Mouse (Mus musculus): ENCODE data around the gene Katnal1. TPM values are rescaled to one million over a fixed set of nuclear protein-coding genes. Genes with fewer than 3 reads are reported as not detected.

Katnal1 gene
- polyA plus RNA-seq (2016; fragmentation: Nextera tagmentation; extraction: Ambion mirVana) = 24.7 and 29.1 TPM in 2 replicates

GRCm38 (mm10) chr5:148929116-148929449 is at the start of gene Katnal1:
Gene Katnal1, minus strand, starts transcription at chr5:148929320.
- Histone ChIP-seq H3K27ac (peak within 1 kb of the TSS; percentile 98), H3K9ac (replicated peaks) (peak within 1 kb of the TSS; percentile 88), H3K36me3 (peaks cover 10% of the 10 kb centered on the region), H3K9me3 (no peaks in the 10 kb centered on the region; the same call in 1 of the 2 replicates), H3K27me3 (no peaks in the 10 kb centered on the region), H3K4me3 (replicated peaks) (peak within 1 kb of the TSS; percentile 77), H3K4me2 (peak within 1 kb of the TSS; percentile 75), H3K4me1 (replicated peaks) (peaks cover 16% of the 10 kb centered on the region)
- ATAC-seq (ENCODE audit: insufficient number of reproducible peaks, insufficient read depth, low FRiP score, low TSS enrichment, low read depth) = no peak; the same call in 1 of the 2 replicates
- 3% methylated on average over 16 of the region's 16 CpGs for WGBS

GRCm38 (mm10) chr5:148978458-148979165 is 49.5 kb upstream of the Katnal1 start:
- H3K27ac ChIP-seq = peak overlapping the region; percentile 77
- H3K4me1 ChIP-seq (replicated peaks) = peaks cover 26% of the 10 kb centered on the region
- no peak overlapping the region for H3K4me3 ChIP-seq (replicated peaks)
- no peaks in the 10 kb centered on the region for H3K36me3 ChIP-seq
- H3K27me3 ChIP-seq = no peaks in the 10 kb centered on the region
- no peak overlapping the region for H3K4me2 ChIP-seq
- ATAC-seq (ENCODE audit: insufficient number of reproducible peaks, insufficient read depth, low FRiP score, low TSS enrichment, low read depth) = no peak
- no peak overlapping the region; the same call in 1 of the 2 replicates for H3K9ac ChIP-seq (replicated peaks)
- peaks cover 3% of the 10 kb centered on the region for H3K9me3 ChIP-seq
- WGBS = 59% methylated on average over 18 of the region's 18 CpGs

- Histone ChIP-seq H3K4me2 (no peak overlapping the region; the same call in 1 of the 2 replicates), H3K9ac (replicated peaks) (no peak overlapping the region)
These were observed 48.8 kb upstream of the Katnal1 start for GRCm38 (mm10) chr5:148977698-148978457.

GRCm38 (mm10) chr5:148976876-148977275 is 47.8 kb upstream of the Katnal1 start:
- no peak overlapping the region for H3K4me3 ChIP-seq (replicated peaks)
- peaks cover 39% of the 10 kb centered on the region for H3K4me1 ChIP-seq (replicated peaks)
- H3K27me3 ChIP-seq = no peaks in the 10 kb centered on the region
- WGBS = 60% methylated on average over 8 of the region's 8 CpGs
- H3K9me3 ChIP-seq = no peaks in the 10 kb centered on the region
- no peaks in the 10 kb centered on the region for H3K36me3 ChIP-seq
- no peak overlapping the region for H3K9ac ChIP-seq (replicated peaks)
- H3K27ac ChIP-seq = peak overlapping the region; percentile 77; the same call in 1 of the 2 replicates
- H3K4me2 ChIP-seq = no peak overlapping the region
- no peak for ATAC-seq (ENCODE audit: insufficient number of reproducible peaks, insufficient read depth, low FRiP score, low TSS enrichment, low read depth)

More at GRCm38 (mm10) chr5:148977698-148978457, 48.8 kb upstream of the Katnal1 start:
- Histone ChIP-seq H3K4me1 (replicated peaks) (peaks cover 33% of the 10 kb centered on the region), H3K4me3 (replicated peaks) (no peak overlapping the region), H3K9me3 (no peaks in the 10 kb centered on the region), H3K36me3 (no peaks in the 10 kb centered on the region), H3K27me3 (no peaks in the 10 kb centered on the region), H3K27ac (peak overlapping the region; percentile 77)
- ATAC-seq (ENCODE audit: insufficient number of reproducible peaks, insufficient read depth, low FRiP score, low TSS enrichment, low read depth) = peak; percentile 61
- WGBS = 11% methylated on average over 14 of the region's 14 CpGs

DNA sequence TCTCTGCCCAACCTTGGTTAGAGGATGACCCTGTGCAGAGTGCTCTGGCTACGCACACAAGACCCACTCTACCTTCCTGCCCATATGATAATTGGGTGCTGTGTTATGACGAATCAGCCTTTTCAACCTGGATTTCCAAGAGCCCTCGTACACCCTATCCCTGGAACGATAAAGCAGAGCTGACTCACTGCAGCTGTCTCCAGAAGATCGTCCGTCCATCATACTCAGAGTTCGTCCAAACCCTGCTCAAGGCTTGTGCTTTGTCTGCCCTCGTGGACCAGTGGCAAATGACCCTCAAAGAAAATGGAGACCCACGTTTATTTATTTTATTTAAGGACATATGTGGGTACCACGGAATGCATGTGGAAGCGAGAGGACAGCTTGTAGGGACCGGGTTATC is 45.9 kb upstream of the Katnal1 start:
- Histone ChIP-seq H3K4me3 (replicated peaks) (no peak overlapping the region), H3K27me3 (no peaks in the 10 kb centered on the region), H3K4me2 (no peak overlapping the region), H3K9ac (replicated peaks) (no peak overlapping the region), H3K27ac (no peak overlapping the region), H3K36me3 (no peaks in the 10 kb centered on the region), H3K4me1 (replicated peaks) (peaks cover 39% of the 10 kb centered on the region), H3K9me3 (no peaks in the 10 kb centered on the region)
- WGBS = 94% methylated on average over 12 of the region's 12 CpGs
- no peak for ATAC-seq (ENCODE audit: insufficient number of reproducible peaks, insufficient read depth, low FRiP score, low TSS enrichment, low read depth)

DNA sequence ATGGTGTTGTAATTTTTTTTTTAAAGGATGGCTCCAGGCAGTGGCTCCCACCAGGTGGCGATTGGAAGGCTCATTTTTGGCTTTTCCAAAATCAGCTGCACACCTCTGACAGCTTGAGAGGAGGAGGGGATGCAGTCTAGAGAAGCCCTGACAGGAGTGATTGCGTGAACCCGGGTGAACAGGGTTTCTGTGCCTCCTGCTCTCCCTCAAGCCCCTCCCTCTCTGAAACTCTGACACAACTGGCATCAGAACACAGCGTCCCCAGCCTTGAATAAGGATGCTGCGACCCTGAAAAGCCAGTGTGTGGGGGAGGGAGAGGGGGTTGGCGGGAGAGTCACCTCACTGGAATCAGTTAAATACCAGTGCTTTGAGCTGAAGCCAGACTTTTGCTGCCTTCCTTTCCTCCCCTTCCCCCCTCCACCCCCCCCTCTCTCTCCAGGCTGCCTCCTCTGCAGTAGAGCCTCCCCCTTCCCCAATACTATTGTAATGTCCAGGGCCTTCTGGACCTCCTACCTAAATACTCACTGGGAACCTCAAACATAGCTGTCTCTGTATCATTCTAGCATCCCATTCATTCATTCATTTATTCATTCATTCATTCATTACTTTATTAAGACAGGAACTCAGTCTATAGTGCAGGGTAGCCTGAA is 44.0 kb upstream of the Katnal1 start:
- Histone ChIP-seq H3K9me3 (no peaks in the 10 kb centered on the region), H3K27me3 (no peaks in the 10 kb centered on the region), H3K4me3 (replicated peaks) (no peak overlapping the region), H3K9ac (replicated peaks) (0 out of 2 replicates have a peak overlapping the region, but pooled peaks have one; percentile 23), H3K27ac (peak overlapping the region; percentile 69), H3K36me3 (no peaks in the 10 kb centered on the region), H3K4me1 (replicated peaks) (peaks cover 41% of the 10 kb centered on the region), H3K4me2 (peak overlapping the region; percentile 37)
- 4% methylated on average over 6 of the region's 6 CpGs for WGBS
- ATAC-seq (ENCODE audit: insufficient number of reproducible peaks, insufficient read depth, low FRiP score, low TSS enrichment, low read depth) = 0 out of 2 replicates have a peak, but pooled peaks have one; percentile 17

DNA sequence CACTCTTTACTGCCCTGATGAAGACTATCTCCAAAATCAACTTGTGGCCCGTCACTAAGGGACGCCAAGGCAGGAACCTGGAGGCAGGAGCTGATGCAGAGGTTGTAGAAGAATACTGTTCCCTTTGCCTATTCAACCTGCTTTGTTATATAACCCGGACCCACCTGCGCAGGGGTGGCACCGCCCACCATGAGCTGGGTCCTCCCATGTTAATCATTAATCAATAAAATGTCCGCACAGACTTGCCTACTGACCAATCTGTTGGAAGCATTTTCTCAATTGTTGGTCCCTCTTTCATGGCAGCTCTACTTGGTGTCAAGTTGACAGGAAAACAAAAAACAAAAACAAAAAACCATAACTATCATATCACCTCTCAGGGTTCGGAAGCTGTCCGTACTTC is 43.0 kb upstream of the Katnal1 start:
- ATAC-seq (ENCODE audit: insufficient number of reproducible peaks, insufficient read depth, low FRiP score, low TSS enrichment, low read depth) = no peak
- H3K4me1 ChIP-seq (replicated peaks) = peaks cover 39% of the 10 kb centered on the region
- H3K27me3 ChIP-seq = no peaks in the 10 kb centered on the region
- whole genome bisulfite sequencing = 85% methylated on average over 8 of the region's 8 CpGs
- no peak overlapping the region for H3K4me2 ChIP-seq
- H3K9me3 ChIP-seq = no peaks in the 10 kb centered on the region
- H3K27ac ChIP-seq = 0 out of 2 replicates have a peak overlapping the region, but pooled peaks have one; percentile 18
- no peak overlapping the region for H3K4me3 ChIP-seq (replicated peaks)
- no peak overlapping the region for H3K9ac ChIP-seq (replicated peaks)
- H3K36me3 ChIP-seq = no peaks in the 10 kb centered on the region

DNA sequence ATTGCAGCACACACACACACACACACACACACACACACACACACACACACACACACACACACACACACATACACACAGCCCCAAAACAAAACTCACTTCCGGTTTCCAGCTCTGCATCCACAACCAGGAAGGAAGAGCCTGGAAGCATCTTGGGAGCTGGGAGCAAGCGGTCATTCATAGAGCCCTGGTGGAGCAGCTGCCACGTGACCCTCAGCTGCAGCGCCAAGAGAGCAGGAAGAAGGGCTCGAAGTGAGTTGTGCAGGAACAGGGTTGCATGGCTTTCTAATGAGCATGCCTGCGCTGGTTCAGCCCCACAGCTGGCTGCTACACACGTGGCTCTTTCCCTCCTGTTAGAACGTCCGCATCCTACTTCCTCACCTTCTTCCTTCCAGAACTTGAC is 40.5 kb upstream of the Katnal1 start:
- Histone ChIP-seq H3K4me3 (replicated peaks) (no peak overlapping the region), H3K9me3 (no peaks in the 10 kb centered on the region), H3K27ac (0 out of 2 replicates have a peak overlapping the region, but pooled peaks have one; percentile 62), H3K36me3 (no peaks in the 10 kb centered on the region), H3K9ac (replicated peaks) (no peak overlapping the region), H3K4me1 (replicated peaks) (peaks cover 59% of the 10 kb centered on the region), H3K4me2 (0 out of 2 replicates have a peak overlapping the region, but pooled peaks have one; percentile 6), H3K27me3 (no peaks in the 10 kb centered on the region)
- ATAC-seq (ENCODE audit: insufficient number of reproducible peaks, insufficient read depth, low FRiP score, low TSS enrichment, low read depth) = no peak
- WGBS = 28% methylated on average over 9 of the region's 9 CpGs

- ATAC-seq (ENCODE audit: insufficient number of reproducible peaks, insufficient read depth, low FRiP score, low TSS enrichment, low read depth) = no peak
- no peak overlapping the region for H3K4me3 ChIP-seq (replicated peaks)
- H3K27me3 ChIP-seq = no peaks in the 10 kb centered on the region
- H3K36me3 ChIP-seq = no peaks in the 10 kb centered on the region
- H3K9ac ChIP-seq (replicated peaks) = no peak overlapping the region
- no peaks in the 10 kb centered on the region for H3K9me3 ChIP-seq
- H3K4me2 ChIP-seq = no peak overlapping the region
- peaks cover 62% of the 10 kb centered on the region for H3K4me1 ChIP-seq (replicated peaks)
- WGBS = 45% methylated on average over 7 of the region's 7 CpGs
- no peak overlapping the region for H3K27ac ChIP-seq
These were observed 39.9 kb upstream of the Katnal1 start for GRCm38 (mm10) chr5:148968958-148969576.

- Histone ChIP-seq H3K27me3 (no peaks in the 10 kb centered on the region), H3K4me1 (replicated peaks) (peaks cover 58% of the 10 kb centered on the region), H3K4me2 (no peak overlapping the region), H3K9me3 (no peaks in the 10 kb centered on the region), H3K9ac (replicated peaks) (no peak overlapping the region), H3K27ac (no peak overlapping the region), H3K4me3 (replicated peaks) (no peak overlapping the region), H3K36me3 (no peaks in the 10 kb centered on the region)
- ATAC-seq (ENCODE audit: insufficient number of reproducible peaks, insufficient read depth, low FRiP score, low TSS enrichment, low read depth) = no peak
- WGBS = 71% methylated on average over 5 of the region's 5 CpGs
These were observed 39.1 kb upstream of the Katnal1 start for GRCm38 (mm10) chr5:148968179-148968578.

Measured in limb, embryonic 12.5 days (tissue).